Mouse (Mus musculus) lung, postnatal 10 days (tissue): ENCODE data around the gene Clta.

ENCODE experiments used
- DNase-seq: peaks from one replicate; pipeline ENCODE4 v3.0.0; 2021

The Clta gene

GRCm38 (mm10) chr4:43980846-43981245 lies 23.4 kb upstream of the Clta start:
- DNase-seq, result no peak

- no peak for DNase-seq
These were observed 23.0 kb upstream of the Clta start for GRCm38 (mm10) chr4:43981251-43981650.

GRCm38 (mm10) chr4:43982053-43982732 lies 22.1 kb upstream of the Clta start:
- peak; percentile 96 for DNase-seq

- DNase-seq, result no peak
These were observed 21.1 kb upstream of the Clta start, which contains the start of gene Ccin for GRCm38 (mm10) chr4:43983181-43983580. Gene Ccin, plus strand, starts transcription at chr4:43983483.

- no peak for DNase-seq
These were observed 20.5 kb upstream of the Clta start for GRCm38 (mm10) chr4:43983756-43984155.

- no peak for DNase-seq
These were observed 19.9 kb upstream of the Clta start for GRCm38 (mm10) chr4:43984326-43984725.

GRCm38 (mm10) chr4:43988976-43989375 lies 15.3 kb upstream of the Clta start:
- DNase-seq, result no peak

- DNase-seq, result no peak
These were observed 11.2 kb upstream of the Clta start for GRCm38 (mm10) chr4:43993072-43993471.

GRCm38 (mm10) chr4:43994342-43994741 lies 9.9 kb upstream of the Clta start:
- DNase-seq, result no peak

GRCm38 (mm10) chr4:44003622-44004021 lies 630 bp upstream of the Clta start:
- no peak for DNase-seq

- no peak for DNase-seq
These were observed 564 bp downstream of the Clta start for GRCm38 (mm10) chr4:44004623-44005409.

- no peak for DNase-seq
These were observed 5.9 kb downstream of the Clta start for GRCm38 (mm10) chr4:44010176-44010575.

GRCm38 (mm10) chr4:44010893-44011292 lies 6.6 kb downstream of the Clta start:
- DNase-seq, result no peak

GRCm38 (mm10) chr4:44011799-44012198 lies 7.5 kb downstream of the Clta start:
- DNase-seq, result no peak

GRCm38 (mm10) chr4:44012376-44013367 lies 8.4 kb downstream of the Clta start:
- DNase-seq, result peak; percentile 97

GRCm38 (mm10) chr4:44013391-44014070 lies 9.3 kb downstream of the Clta start:
- DNase-seq, result no peak

GRCm38 (mm10) chr4:44016071-44016470 lies 11.8 kb downstream of the Clta start:
- no peak for DNase-seq

GRCm38 (mm10) chr4:44016791-44017190 lies 12.5 kb downstream of the Clta start:
- no peak for DNase-seq

GRCm38 (mm10) chr4:44022323-44022722 lies 18.1 kb downstream of the Clta start:
- DNase-seq, result no peak

- DNase-seq, result no peak
These were observed 18.5 kb downstream of the Clta start for GRCm38 (mm10) chr4:44022766-44023165.

GRCm38 (mm10) chr4:44023681-44024080 lies 19.4 kb downstream of the Clta start:
- DNase-seq, result no peak

GRCm38 (mm10) chr4:44024241-44024640 lies 20.0 kb downstream of the Clta start:
- no peak for DNase-seq
